Mouse (Mus musculus) cerebellum, adult 8-10 months (tissue): ENCODE results near the gene Taf4.

Source experiments
- DNase-seq: peaks from one replicate; pipeline ENCODE4 v3.0.0; 2022

Gene Taf4

GRCm38 (mm10) chr2:179931741-179932140 is 44.7 kb downstream of the Taf4 start:
- no peak for DNase-seq

- DNase-seq, result no peak
Observed at GRCm38 (mm10) chr2:179929166-179929565, 47.3 kb downstream of the Taf4 start.

- no peak for DNase-seq
Observed at GRCm38 (mm10) chr2:179924038-179924437, 52.4 kb downstream of the Taf4 start.

GRCm38 (mm10) chr2:179921021-179921653 is 55.3 kb downstream of the Taf4 start:
- DNase-seq, result no peak

- DNase-seq, result no peak
Observed at GRCm38 (mm10) chr2:179920042-179920441, 56.4 kb downstream of the Taf4 start.

- peak; percentile 74 for DNase-seq
Observed at GRCm38 (mm10) chr2:179916877-179917673, 59.4 kb downstream of the Taf4 start.

GRCm38 (mm10) chr2:179914246-179914645 is 62.2 kb downstream of the Taf4 start:
- no peak for DNase-seq

- DNase-seq, result no peak
Observed at GRCm38 (mm10) chr2:179913349-179913748, 63.1 kb downstream of the Taf4 start.

GRCm38 (mm10) chr2:179912911-179913310 is 63.5 kb downstream of the Taf4 start:
- no peak for DNase-seq

- no peak for DNase-seq
Observed at GRCm38 (mm10) chr2:179896949-179897348, 79.5 kb downstream of the Taf4 start.

- no peak for DNase-seq
Observed at GRCm38 (mm10) chr2:179891048-179891447, 85.4 kb downstream of the Taf4 start.

GRCm38 (mm10) chr2:179884561-179884960 is 91.9 kb downstream of the Taf4 start:
- no peak for DNase-seq

- DNase-seq, result peak; percentile 37
Observed at GRCm38 (mm10) chr2:179877551-179878215, 98.8 kb downstream of the Taf4 start.

GRCm38 (mm10) chr2:179875147-179875546 is 101.3 kb downstream of the Taf4 start:
- DNase-seq, result peak; percentile 70

GRCm38 (mm10) chr2:179873315-179873714 is 103.1 kb downstream of the Taf4 start:
- DNase-seq, result no peak

- no peak for DNase-seq
Observed at GRCm38 (mm10) chr2:179872724-179873123, 103.7 kb downstream of the Taf4 start.

GRCm38 (mm10) chr2:179869871-179870270 is 106.6 kb downstream of the Taf4 start:
- DNase-seq, result no peak

GRCm38 (mm10) chr2:179867669-179868068 is 108.8 kb downstream of the Taf4 start:
- DNase-seq, result no peak

GRCm38 (mm10) chr2:179865097-179865496 is 111.3 kb downstream of the Taf4 start:
- no peak for DNase-seq

GRCm38 (mm10) chr2:179863266-179863665 is 113.2 kb downstream of the Taf4 start:
- DNase-seq, result peak; percentile 13

GRCm38 (mm10) chr2:179862676-179863075 is 113.8 kb downstream of the Taf4 start:
- DNase-seq, result no peak
